Mouse (Mus musculus): ENCODE measurements around the gene Map2k6.

- TF ChIP-seq CTCF (IDR thresholded peaks at IDR 0.05; ENCODE audit: borderline replicate concordance, control insufficient read depth, extremely low read depth, insufficient read depth, low read length, poor library complexity) (no peak), POLR2A (IDR thresholded peaks at IDR 0.05; ENCODE audit: control insufficient read depth, extremely low read depth, insufficient read depth, low read length, poor library complexity) (no peak)
Measured at GRCm38 (mm10) chr11:110411596-110411995, 12.7 kb downstream of the Map2k6 start.
